Mouse (Mus musculus) hindbrain, postnatal 0 days (tissue): ENCODE data around the gene Kalrn. TPM values are rescaled to one million over a fixed set of nuclear protein-coding genes. Genes with fewer than 3 reads are reported as not detected.

Source experiments
- ATAC-seq: fragments of 200-750 bp; cut with Nextera tagmentation; 2 replicates; pipeline ENCODE4 v1.8.0; 2017; ENCODE audit warnings: mild to moderate bottlenecking, moderate TSS enrichment, moderate library complexity
- DNase-seq: peaks from one replicate; pipeline ENCODE4 v3.0.0-alpha.2; 2015; ENCODE audit warnings: low spot score
- H3K27ac ChIP-seq: fragments of 300-500 bp; sonication (generic); 2 replicates; pipeline ENCODE4 v1.5.1; 2014; ENCODE audit warnings: mild to moderate bottlenecking
- H3K27me3 ChIP-seq: fragments of 300-500 bp; sonication (generic); 2 replicates; pipeline ENCODE4 v1.6.1; 2014; ENCODE audit warnings: low read length, mixed read lengths; ENCODE audit not compliant: insufficient read depth
- H3K36me3 ChIP-seq: fragments of 300-500 bp; sonication (generic); 2 replicates; pipeline ENCODE4 v1.6.1; 2014; ENCODE audit warnings: low read length, mixed read lengths; ENCODE audit not compliant: insufficient read depth
- H3K4me1 ChIP-seq: fragments of 300-500 bp; sonication (generic); 2 replicates; pipeline ENCODE4 v1.6.1; 2014; ENCODE audit warnings: antibody characterized with exemption, low read length, mixed read lengths; ENCODE audit not compliant: insufficient read depth
- H3K4me2 ChIP-seq: fragments of 300-500 bp; sonication (generic); 2 replicates; pipeline ENCODE4 v1.6.1; 2014; ENCODE audit warnings: low read depth, mild to moderate bottlenecking, low read length, moderate library complexity, mixed read lengths
- H3K4me3 ChIP-seq: fragments of 300-500 bp; sonication (generic); 2 replicates; pipeline ENCODE4 v1.5.1; 2014; ENCODE audit warnings: low read length
- H3K9ac ChIP-seq: fragments of 300-500 bp; sonication (generic); replicated peaks from 2 replicates; pipeline ENCODE4 v1.6.1; 2014; ENCODE audit warnings: mild to moderate bottlenecking, low read length, moderate library complexity, mixed read lengths
- H3K9me3 ChIP-seq: fragments of 300-500 bp; sonication (generic); 2 replicates; pipeline ENCODE4 v1.6.1; 2016; ENCODE audit warnings: low read length, mixed read lengths
- CTCF ChIP-seq: IDR thresholded peaks from 2 replicates; pipeline ENCODE4 v1.5.1; 2016; ENCODE audit warnings: antibody characterized with exemption, control low read depth, low read depth
- WGBS: fragments of 180-500 bp; shearing (Covaris S2); extraction: QIAGEN DNeasy Blood & Tissue Kit; methylation state at CpG from one replicate; pipeline ENCODE4 v1.1.7; 2014; 5-methylcytosine and 5-hydroxymethylcytosine counted together
- polyA plus RNA-seq: library from polyadenylated mRNA; unstranded; fragments of >200 nt; fragmentation: Nextera tagmentation; extraction: Ambion mirVana; gene quantifications from 2 replicates; pipeline ENCODE4 v1.2.1, GENCODE M21; 2015
- total RNA-seq: library from RNA; depleted of rRNA; stranded (reverse); fragments of >200 nt; gene quantifications from 2 replicates; pipeline ENCODE4 v1.2.3, GENCODE M21; 2014

The Kalrn gene
- total and polyA plus RNA-seq, 2 experiments from 2014 or later: 17.0 to 107 TPM

DNA sequence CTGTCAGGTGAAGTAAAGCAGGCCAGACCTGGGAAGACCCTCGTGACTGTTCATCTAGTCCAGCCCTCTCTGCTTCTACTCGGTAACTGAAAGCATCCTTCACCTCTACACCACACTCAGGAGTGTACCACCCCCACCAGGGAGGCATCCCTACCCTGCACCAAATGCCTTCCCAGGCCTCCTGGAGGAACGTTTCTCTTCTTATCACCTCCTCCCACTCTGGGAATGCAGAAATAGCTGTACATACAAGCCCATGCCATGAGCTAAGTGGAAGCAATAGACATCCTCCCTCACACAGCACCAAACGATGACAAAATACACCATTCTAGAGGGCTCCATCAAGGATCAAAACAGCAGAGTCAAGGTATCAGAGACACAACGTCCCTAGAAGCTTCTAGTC lies 168.2 kb downstream of the Kalrn start:
- no peaks in the 10 kb centered on the region for H3K9me3 ChIP-seq
- no peak for DNase-seq
- WGBS: 73% methylated on average over 5 of the region's 5 CpGs
- H3K9ac ChIP-seq: no peak overlapping the region
- ATAC-seq: no peak
- H3K4me3 ChIP-seq: no peak overlapping the region
- H3K4me2 ChIP-seq: no peak overlapping the region
- no peaks in the 10 kb centered on the region for H3K36me3 ChIP-seq
- peaks cover 2% of the 10 kb centered on the region; the same call in 1 of the 2 replicates for H3K4me1 ChIP-seq
- no peaks in the 10 kb centered on the region for H3K27me3 ChIP-seq
- no peak for TF ChIP-seq CTCF
- H3K27ac ChIP-seq: no peak overlapping the region

DNA sequence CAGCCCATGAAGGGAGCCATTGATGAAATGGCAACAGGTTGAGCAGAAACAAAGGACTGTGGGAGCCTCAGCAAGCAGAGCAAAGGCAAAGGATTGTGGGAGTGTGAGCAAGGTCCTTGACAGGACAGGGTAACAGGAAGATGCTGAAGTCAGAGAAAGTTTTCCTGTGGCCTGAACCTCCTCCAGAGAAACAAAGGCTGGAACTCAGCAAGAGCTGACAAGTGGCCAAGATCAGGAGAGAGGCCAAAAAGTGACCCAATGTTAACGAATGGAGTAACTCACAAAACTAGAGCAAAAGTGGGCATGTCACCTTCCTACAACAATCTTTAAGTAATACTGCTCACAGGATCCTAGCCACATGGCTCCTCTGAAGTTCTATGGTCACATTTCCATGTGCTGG lies 172.1 kb downstream of the Kalrn start:
- no peak overlapping the region for H3K4me2 ChIP-seq
- no peak overlapping the region for H3K9ac ChIP-seq
- H3K4me1 ChIP-seq: peaks cover 4% of the 10 kb centered on the region; the same call in 1 of the 2 replicates
- H3K36me3 ChIP-seq: no peaks in the 10 kb centered on the region
- H3K27me3 ChIP-seq: no peaks in the 10 kb centered on the region
- H3K9me3 ChIP-seq: no peaks in the 10 kb centered on the region
- ATAC-seq (no peak), DNase-seq (no peak)
- H3K4me3 ChIP-seq: no peak overlapping the region
- no peak overlapping the region for H3K27ac ChIP-seq
- WGBS: 48% methylated on average over 1 of the region's 1 CpGs
- TF ChIP-seq CTCF: no peak

- no peak overlapping the region for H3K27ac ChIP-seq
- no peaks in the 10 kb centered on the region for H3K9me3 ChIP-seq
- WGBS: 46% methylated on average over 13 of the region's 13 CpGs
- DNase-seq: peak; percentile 22
- H3K4me1 ChIP-seq: peaks cover 9% of the 10 kb centered on the region; the same call in 1 of the 2 replicates
- no peak for TF ChIP-seq CTCF
- no peak overlapping the region for H3K4me3 ChIP-seq
- no peak overlapping the region for H3K4me2 ChIP-seq
- no peaks in the 10 kb centered on the region for H3K36me3 ChIP-seq
- no peak overlapping the region for H3K9ac ChIP-seq
- no peak for ATAC-seq
- no peaks in the 10 kb centered on the region for H3K27me3 ChIP-seq
Measured at GRCm38 (mm10) chr16:34400102-34400728, 173.1 kb downstream of the Kalrn start.

GRCm38 (mm10) chr16:34395221-34395811 lies 178.0 kb downstream of the Kalrn start:
- Histone ChIP-seq H3K27me3 (no peaks in the 10 kb centered on the region), H3K27ac (no peak overlapping the region), H3K4me1 (peaks cover 14% of the 10 kb centered on the region), H3K4me3 (no peak overlapping the region), H3K4me2 (no peak overlapping the region), H3K36me3 (no peaks in the 10 kb centered on the region), H3K9me3 (no peaks in the 10 kb centered on the region), H3K9ac (no peak overlapping the region)
- DNase-seq: peak; percentile 83
- no peak for TF ChIP-seq CTCF
- peak; percentile 78 for ATAC-seq

- DNase-seq (peak; percentile 21), ATAC-seq (0 out of 2 replicates have a peak, but pooled peaks have one; percentile 15)
- 69% methylated on average over 5 of the region's 5 CpGs for WGBS
- no peak for TF ChIP-seq CTCF
- Histone ChIP-seq H3K36me3 (no peaks in the 10 kb centered on the region; the same call in 1 of the 2 replicates), H3K9me3 (no peaks in the 10 kb centered on the region), H3K27ac (no peak overlapping the region), H3K4me2 (no peak overlapping the region), H3K9ac (no peak overlapping the region), H3K27me3 (no peaks in the 10 kb centered on the region), H3K4me3 (no peak overlapping the region), H3K4me1 (peaks cover 4% of the 10 kb centered on the region; the same call in 1 of the 2 replicates)
Measured at GRCm38 (mm10) chr16:34389520-34390271, 183.6 kb downstream of the Kalrn start.

DNA sequence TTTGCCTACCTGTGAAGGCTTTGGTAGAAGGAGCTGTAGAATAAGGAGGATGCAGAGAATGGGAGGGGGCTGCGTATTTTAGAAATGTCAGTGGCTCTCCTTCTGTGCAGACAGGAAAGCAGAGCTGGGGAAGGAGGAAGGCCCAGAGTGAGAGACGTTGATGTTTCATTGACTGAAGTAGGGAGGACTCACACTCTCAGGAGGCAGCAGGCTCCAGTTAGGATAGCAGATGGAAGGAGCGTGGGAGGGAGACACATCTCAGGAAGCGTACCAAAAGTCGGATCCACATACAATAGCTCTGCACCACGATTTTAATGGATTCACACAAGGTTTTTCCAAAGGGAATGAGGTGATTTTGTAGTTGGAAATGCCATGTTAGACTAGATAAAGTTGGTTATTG lies 184.5 kb downstream of the Kalrn start:
- 80% methylated on average over 6 of the region's 6 CpGs for WGBS
- H3K4me1 ChIP-seq: no peaks in the 10 kb centered on the region
- DNase-seq (no peak), ATAC-seq (no peak)
- no peaks in the 10 kb centered on the region for H3K9me3 ChIP-seq
- no peak overlapping the region for H3K27ac ChIP-seq
- no peak overlapping the region for H3K9ac ChIP-seq
- H3K27me3 ChIP-seq: no peaks in the 10 kb centered on the region
- TF ChIP-seq CTCF: no peak
- H3K36me3 ChIP-seq: no peaks in the 10 kb centered on the region; the same call in 1 of the 2 replicates
- no peak overlapping the region for H3K4me2 ChIP-seq
- H3K4me3 ChIP-seq: no peak overlapping the region

GRCm38 (mm10) chr16:34385065-34385464 lies 188.3 kb downstream of the Kalrn start:
- H3K4me3 ChIP-seq: no peak overlapping the region
- H3K9me3 ChIP-seq: no peaks in the 10 kb centered on the region
- no peak overlapping the region for H3K9ac ChIP-seq
- no peaks in the 10 kb centered on the region for H3K4me1 ChIP-seq
- H3K36me3 ChIP-seq: no peaks in the 10 kb centered on the region; the same call in 1 of the 2 replicates
- WGBS: 90% methylated on average over 8 of the region's 8 CpGs
- no peak for DNase-seq
- H3K27ac ChIP-seq: no peak overlapping the region
- no peaks in the 10 kb centered on the region for H3K27me3 ChIP-seq
- H3K4me2 ChIP-seq: no peak overlapping the region
- ATAC-seq: no peak
- TF ChIP-seq CTCF: no peak
